Mouse (Mus musculus) naive thymus-derived CD4-positive, alpha-beta T cell, adult 2 months (primary cell): ENCODE data around the gene Olfr823.
"Not testable (repeated sequence)": the region's sequence is repeated elsewhere in the genome, so short reads cannot be mapped to it uniquely, and the experiment has no call there.

Source experiments
- DNase-seq: peaks from one replicate; pipeline ENCODE4 v3.0.0-alpha.2; 2011; ENCODE audit warnings: low read depth

Gene Olfr823

DNA sequence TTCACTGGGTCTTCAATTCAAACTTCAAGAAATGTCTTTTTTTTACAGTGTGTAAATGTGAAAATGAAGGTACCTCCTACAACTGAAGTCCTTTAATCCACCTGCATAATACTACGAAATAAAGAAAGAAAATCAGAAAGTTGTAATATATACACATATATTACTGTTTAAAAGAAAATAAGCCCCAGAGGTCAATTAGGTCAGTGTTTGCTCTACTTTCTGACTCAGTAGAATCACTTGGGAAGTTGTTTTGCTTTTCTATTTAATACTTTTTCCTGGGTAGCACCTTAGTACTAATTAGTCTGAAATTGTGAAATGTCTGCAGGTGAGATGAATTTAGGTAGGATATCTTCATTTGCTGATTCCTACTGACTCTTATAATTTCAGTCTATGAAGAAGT lies at the start of gene Olfr823:
TSS of gene Olfr823 (minus strand) at position 101 of the 400 bp plus-strand sequence.
- not testable (repeated sequence) for DNase-seq

DNA sequence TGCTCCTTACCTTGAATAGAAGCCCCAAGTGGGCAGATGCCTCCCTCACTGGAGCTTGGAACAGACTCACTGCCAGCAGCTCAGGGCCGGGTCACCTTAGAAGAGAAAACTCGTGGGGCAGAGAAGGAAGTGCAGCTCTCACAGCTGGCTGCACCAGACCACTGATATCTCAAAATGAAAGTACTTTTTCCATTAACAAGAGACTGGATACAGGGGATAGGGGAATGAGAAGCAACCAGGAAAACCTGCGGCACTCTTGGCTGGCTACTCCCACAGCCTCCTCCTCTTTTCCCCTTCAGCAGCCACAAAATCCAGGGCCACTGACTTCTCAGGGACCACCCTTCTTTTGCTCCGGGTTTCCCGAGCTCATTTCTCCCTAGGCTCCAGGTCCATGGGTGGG lies 28.9 kb upstream of the Olfr823 start:
- DNase-seq: no peak

GRCm38 (mm10) chr10:130142481-130142880 lies 27.3 kb upstream of the Olfr823 start:
- not testable (repeated sequence) for DNase-seq

- no peak for DNase-seq
Observed at GRCm38 (mm10) chr10:130134811-130135210, 19.6 kb upstream of the Olfr823 start.

DNA sequence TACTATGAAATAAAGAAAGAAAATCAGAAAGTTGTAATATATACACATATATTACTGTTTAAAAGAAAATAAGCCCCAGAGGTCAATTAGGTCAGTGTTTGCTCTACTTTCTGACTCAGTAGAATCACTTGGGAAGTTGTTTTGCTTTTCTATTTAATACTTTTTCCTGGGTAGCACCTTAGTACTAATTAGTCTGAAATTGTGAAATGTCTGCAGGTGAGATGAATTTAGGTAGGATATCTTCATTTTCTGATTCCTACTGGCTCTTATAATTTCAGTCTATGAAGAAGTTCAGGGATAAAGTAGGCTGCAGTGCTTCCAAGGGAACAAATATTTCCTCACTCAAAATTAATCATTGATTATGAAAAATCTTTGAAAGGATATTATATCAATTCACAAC lies 14.7 kb upstream of the Olfr823 start, which contains the start of gene Olfr824:
TSS of gene Olfr824 (minus strand) at position 101 of the 400 bp plus-strand sequence.
- DNase-seq: not testable (repeated sequence)

DNA sequence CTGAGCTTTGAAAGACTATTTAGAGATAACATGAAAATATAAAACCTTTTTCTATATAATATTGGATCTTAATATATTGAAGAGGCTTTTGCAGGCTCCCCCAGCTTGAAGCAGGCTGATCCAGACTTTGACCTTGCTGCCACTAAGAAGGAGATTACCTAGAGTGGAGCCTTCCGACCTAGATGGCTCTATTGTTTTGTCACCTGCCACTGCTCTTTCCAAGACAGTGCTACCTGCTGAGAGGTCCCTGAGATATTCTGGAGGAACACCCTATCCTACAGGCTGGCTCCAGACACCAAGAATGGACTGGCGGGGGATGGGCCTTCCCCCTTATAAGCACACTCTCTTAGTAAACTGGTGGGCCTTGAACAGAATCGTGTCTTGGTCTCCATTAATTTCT lies 862 bp upstream of the Olfr823 start:
- DNase-seq: not testable (repeated sequence)

- DNase-seq: no peak
Observed at GRCm38 (mm10) chr10:130096104-130096503, 19.1 kb downstream of the Olfr823 start.

- DNase-seq: peak; percentile 8
Observed at GRCm38 (mm10) chr10:130092838-130093440, 22.2 kb downstream of the Olfr823 start.

DNA sequence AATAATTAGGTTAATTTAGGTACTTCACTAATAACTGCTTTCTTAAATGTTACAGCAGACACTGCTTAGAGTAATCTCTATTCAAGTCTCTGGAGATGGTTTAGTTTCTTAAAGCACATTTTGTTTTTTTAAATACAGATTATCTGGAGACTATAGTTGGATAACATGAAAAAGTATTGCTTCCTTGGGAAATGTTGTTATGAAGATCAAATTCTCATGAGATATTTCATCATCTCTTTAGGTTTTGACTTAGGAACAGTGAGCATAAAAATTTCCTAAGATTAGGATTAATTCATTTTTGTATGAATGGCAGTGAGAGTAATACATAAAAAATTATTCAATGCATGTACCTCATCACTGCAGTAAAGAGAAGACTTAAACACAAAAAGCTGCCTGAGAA lies 44.3 kb downstream of the Olfr823 start, which contains the start of gene Olfr822:
TSS of gene Olfr822 (plus strand) at position 301 of the 400 bp plus-strand sequence.
- no peak for DNase-seq
